Mouse (Mus musculus) limb, embryonic 14.5 days (tissue): Measurements from ENCODE around the gene Olfr213. TPM values are rescaled to one million over a fixed set of nuclear protein-coding genes. Genes with fewer than 3 reads are reported as not detected.
"Not testable (repeated sequence)": the region's sequence is repeated elsewhere in the genome, so short reads cannot be mapped to it uniquely, and the experiment has no call there.

Source experiments
- ATAC-seq: fragments of 200-750 bp; cut with Nextera tagmentation; 2 replicates; pipeline ENCODE4 v1.8.0; 2017; ENCODE audit warnings: low read depth, moderate number of reproducible peaks, moderate TSS enrichment; ENCODE audit not compliant: low FRiP score
- DNase-seq: peaks from one replicate; pipeline ENCODE4 v3.0.0-alpha.2; 2015; ENCODE audit warnings: low spot score
- H3K27ac ChIP-seq: fragments of 300-500 bp; sonication (generic); replicated peaks from 2 replicates; pipeline ENCODE4 v1.5.1; 2014; ENCODE audit warnings: low read depth, mild to moderate bottlenecking, low read length, moderate library complexity, mixed read lengths
- H3K27me3 ChIP-seq: fragments of 300-500 bp; sonication (generic); 2 replicates; pipeline ENCODE4 v1.6.1; 2014; ENCODE audit warnings: low read length, mixed read lengths; ENCODE audit not compliant: control insufficient read depth, insufficient read depth
- H3K36me3 ChIP-seq: fragments of 300-500 bp; sonication (generic); 2 replicates; pipeline ENCODE4 v1.6.1; 2014; ENCODE audit warnings: mild to moderate bottlenecking, low read length, moderate library complexity, mixed read lengths; ENCODE audit not compliant: control insufficient read depth, insufficient read depth
- H3K4me1 ChIP-seq: fragments of 300-500 bp; sonication (generic); 2 replicates; pipeline ENCODE4 v1.6.1; 2014; ENCODE audit warnings: antibody characterized with exemption, low read length, mixed read lengths; ENCODE audit not compliant: control insufficient read depth, insufficient read depth
- H3K4me2 ChIP-seq: fragments of 300-500 bp; sonication (generic); replicated peaks from 2 replicates; pipeline ENCODE4 v1.6.1; 2014; ENCODE audit warnings: low read depth, mild to moderate bottlenecking, low read length, moderate library complexity; ENCODE audit not compliant: severe bottlenecking
- H3K4me3 ChIP-seq: fragments of 300-500 bp; sonication (generic); replicated peaks from 2 replicates; pipeline ENCODE4 v1.5.1; 2014; ENCODE audit warnings: low read length
- H3K9ac ChIP-seq: fragments of 300-500 bp; sonication (generic); 2 replicates; pipeline ENCODE4 v1.6.1; 2014; ENCODE audit warnings: mild to moderate bottlenecking, low read depth, low read length, moderate library complexity; ENCODE audit not compliant: severe bottlenecking
- H3K9me3 ChIP-seq: fragments of 300-500 bp; sonication (generic); 2 replicates; pipeline ENCODE4 v1.6.1; 2016; ENCODE audit warnings: low read length; ENCODE audit not compliant: control insufficient read depth
- POLR2A ChIP-seq: fragments of 200-500 bp; IDR thresholded peaks from 2 replicates; pipeline ENCODE4 v1.8.0; 2012; ENCODE audit warnings: inconsistent platforms, mild to moderate bottlenecking, moderate library complexity, borderline replicate concordance; ENCODE audit not compliant: insufficient read depth, insufficient read length; ENCODE audit errors: extremely low read depth
- WGBS: fragments of 180-500 bp; shearing (Covaris S2); extraction: QIAGEN DNeasy Blood & Tissue Kit; methylation state at CpG from one replicate; pipeline ENCODE4 v1.1.7; 2014; 5-methylcytosine and 5-hydroxymethylcytosine counted together
- polyA plus RNA-seq, 2 experiments: library from polyadenylated mRNA; depleted of rRNA in 1 of 2; stranded (reverse) in 1 of 2; unstranded in 1 of 2; fragments of >200 nt; fragmentation: Nextera tagmentation in 1 of 2; extraction: Ambion mirVana in 1 of 2; gene quantifications; 2 replicates each; pipeline versions ENCODE4 v1.2.1 to v1.2.3; 2012 to 2014

Olfr213 gene
- polyA plus RNA-seq (2012; rRNA removed) (not detected in 2 replicates), polyA plus RNA-seq (2014; fragmentation: Nextera tagmentation; extraction: Ambion mirVana) (not detected in 2 replicates)

GRCm38 (mm10) chr6:116538156-116538555, at the start of gene Olfr213:
TSS of gene Olfr213 (plus strand) at chr6:116538456.
- WGBS = 59% methylated on average over 1 of the region's 1 CpGs
- H3K27me3 ChIP-seq = no peaks in the 10 kb centered on the region
- H3K9ac ChIP-seq = no peak within 1 kb of the TSS
- H3K27ac ChIP-seq = no peak within 1 kb of the TSS
- H3K4me2 ChIP-seq = no peak within 1 kb of the TSS
- no peaks in the 10 kb centered on the region for H3K4me1 ChIP-seq
- DNase-seq (no peak), ATAC-seq (no peak)
- no peaks in the 10 kb centered on the region for H3K9me3 ChIP-seq
- no peak for TF ChIP-seq POLR2A
- no peak within 1 kb of the TSS for H3K4me3 ChIP-seq
- no peaks in the 10 kb centered on the region for H3K36me3 ChIP-seq

- Histone ChIP-seq H3K9ac (no peak within 1 kb of the TSS), H3K4me3 (no peak within 1 kb of the TSS), H3K27me3 (no peaks in the 10 kb centered on the region), H3K27ac (no peak within 1 kb of the TSS), H3K4me2 (no peak within 1 kb of the TSS), H3K4me1 (no peaks in the 10 kb centered on the region), H3K36me3 (no peaks in the 10 kb centered on the region), H3K9me3 (no peaks in the 10 kb centered on the region)
- no peak for TF ChIP-seq POLR2A
- WGBS = 63% methylated on average over 4 of the region's 4 CpGs
- ATAC-seq (no peak), DNase-seq (no peak)
These were observed 49.5 kb upstream of the Olfr213 start, which contains the start of gene Olfr211 for GRCm38 (mm10) chr6:116488791-116489190. TSS of gene Olfr211 (plus strand) at chr6:116489091.

- H3K9ac ChIP-seq = no peak overlapping the region
- TF ChIP-seq POLR2A = no peak
- H3K36me3 ChIP-seq = no peaks in the 10 kb centered on the region
- no peaks in the 10 kb centered on the region for H3K9me3 ChIP-seq
- DNase-seq = no peak
- H3K4me1 ChIP-seq = no peaks in the 10 kb centered on the region
- WGBS = 75% methylated on average over 5 of the region's 5 CpGs
- no peak overlapping the region for H3K27ac ChIP-seq
- ATAC-seq = no peak
- no peak overlapping the region for H3K4me3 ChIP-seq
- H3K27me3 ChIP-seq = no peaks in the 10 kb centered on the region
- no peak overlapping the region for H3K4me2 ChIP-seq
These were observed 44.5 kb upstream of the Olfr213 start for GRCm38 (mm10) chr6:116493742-116494141.

- Histone ChIP-seq H3K4me3 (no peak overlapping the region), H3K4me2 (no peak overlapping the region), H3K9me3 (no peaks in the 10 kb centered on the region), H3K27me3 (no peaks in the 10 kb centered on the region), H3K9ac (no peak overlapping the region), H3K4me1 (no peaks in the 10 kb centered on the region), H3K27ac (no peak overlapping the region), H3K36me3 (no peaks in the 10 kb centered on the region)
- 84% methylated on average over 1 of the region's 1 CpGs for WGBS
- no peak for TF ChIP-seq POLR2A
- ATAC-seq = no peak
- DNase-seq = no peak
These were observed 42.3 kb upstream of the Olfr213 start for GRCm38 (mm10) chr6:116495960-116496359.

- H3K27ac ChIP-seq, DNase-seq, H3K4me1 ChIP-seq, ATAC-seq, H3K36me3 ChIP-seq, H3K27me3 ChIP-seq, H3K9me3 ChIP-seq, H3K4me3 ChIP-seq, H3K9ac ChIP-seq, H3K4me2 ChIP-seq: not testable (repeated sequence)
- WGBS = 86% methylated on average over 17 of the region's 20 CpGs
These were observed 31.8 kb upstream of the Olfr213 start, which contains the start of gene Olfr212 for GRCm38 (mm10) chr6:116506302-116507003. TSS of gene Olfr212 (plus strand) at chr6:116506516.

- TF ChIP-seq POLR2A = no peak
- no peak overlapping the region for H3K4me3 ChIP-seq
- no peaks in the 10 kb centered on the region for H3K36me3 ChIP-seq
- no peak for ATAC-seq
- no peak overlapping the region for H3K4me2 ChIP-seq
- no peaks in the 10 kb centered on the region for H3K4me1 ChIP-seq
- no peak overlapping the region for H3K9ac ChIP-seq
- no peak for DNase-seq
- H3K9me3 ChIP-seq = no peaks in the 10 kb centered on the region
- H3K27me3 ChIP-seq = no peaks in the 10 kb centered on the region
- no peak overlapping the region for H3K27ac ChIP-seq
These were observed 23.4 kb upstream of the Olfr213 start for GRCm38 (mm10) chr6:116514832-116515231.
